ENCODE assay signal across 9 mouse cellular contexts in genomic region chr2:101754939-101755555, GRCm38 (mm10).
DNase-seq lines count a peak whose midpoint lies in the region; ATAC-seq lines count a peak whose summit lies in the region.
"Had no signal": no experiment of that assay in that cellular context is flagged by ENCODE, and none has a peak within 500 bp of the region (broad histone marks: within the 10 kb centered on the region; RNA-seq: fewer than 3 reads in every experiment).

No protein-coding gene starts in this region.

- H3K4me1 ChIP-seq in lung, embryonic 15.5 days = peaks cover 61% of the 10 kb centered on the region
- H3K4me1 ChIP-seq in forebrain, embryonic 11.5 days (replicated peaks; ENCODE audit: control insufficient read depth, insufficient read depth, low read length) = peaks cover 13% of the 10 kb centered on the region
- peaks cover 16% of the 10 kb centered on the region for H3K4me1 ChIP-seq in liver, embryonic 13.5 days (replicated peaks)

- H3K27me3 ChIP-seq in lung, embryonic 15.5 days = no peaks in the 10 kb centered on the region
- no peaks in the 10 kb centered on the region for H3K27me3 ChIP-seq in forebrain, embryonic 11.5 days (ENCODE audit: control insufficient read depth, insufficient read depth, low read length)
- H3K27me3 ChIP-seq in liver, embryonic 13.5 days = no peaks in the 10 kb centered on the region

- H3K36me3 ChIP-seq in lung, embryonic 15.5 days = no peaks in the 10 kb centered on the region
- no peaks in the 10 kb centered on the region for H3K36me3 ChIP-seq in forebrain, embryonic 11.5 days (ENCODE audit: control insufficient read depth, insufficient read depth, low read length)
- H3K36me3 ChIP-seq in liver, embryonic 13.5 days = no peaks in the 10 kb centered on the region

- no peak for DNase-seq in lung, postnatal 10 days
- peak; percentile 56 for DNase-seq in forebrain, embryonic 11.5 days (ENCODE audit: low spot score)
- no peak for DNase-seq in liver, embryonic 13.5 days
- peak; percentile 20 for DNase-seq in thymus, postnatal 0 days (ENCODE audit: low spot score)
- DNase-seq in Muller cell, postnatal 12 days (ENCODE audit: inconsistent ontology term) = no peak
- no peak for DNase-seq in kidney, postnatal 14 days

- no peak overlapping the region for H3K9ac ChIP-seq in lung, embryonic 15.5 days
- H3K9ac ChIP-seq in forebrain, embryonic 11.5 days (ENCODE audit: low read length) = peak overlapping the region; percentile 12; the same call in 1 of the 2 replicates
- H3K9ac ChIP-seq in liver, embryonic 13.5 days = no peak overlapping the region

- WGBS in lung, embryonic 15.5 days = 12% methylated on average over 11 of the region's 11 CpGs
- WGBS in forebrain, embryonic 11.5 days = 3% methylated on average over 11 of the region's 11 CpGs
- WGBS in liver, embryonic 13.5 days (ENCODE audit: insufficient replicate concordance) = 10% methylated on average over 11 of the region's 11 CpGs

- H3K4me3 ChIP-seq in lung, embryonic 15.5 days = no peak overlapping the region
- no peak overlapping the region; the same call in 1 of the 2 replicates for H3K4me3 ChIP-seq in forebrain, embryonic 11.5 days (ENCODE audit: low read depth, low read length)
- H3K4me3 ChIP-seq in liver, embryonic 13.5 days (replicated peaks) = no peak overlapping the region

- H3K4me2 ChIP-seq in lung, embryonic 15.5 days = peak overlapping the region; percentile 25
- peak overlapping the region; percentile 29; the same call in 1 of the 2 replicates for H3K4me2 ChIP-seq in forebrain, embryonic 11.5 days (ENCODE audit: low read depth, low read length, severe bottlenecking)
- 0 out of 2 replicates have a peak overlapping the region, but pooled peaks have one; percentile 2 for H3K4me2 ChIP-seq in liver, embryonic 13.5 days

- no peak overlapping the region for H3K27ac ChIP-seq in lung, embryonic 15.5 days
- 0 out of 2 replicates have a peak overlapping the region, but pooled peaks have one; percentile 31 for H3K27ac ChIP-seq in forebrain, embryonic 11.5 days (ENCODE audit: low read depth, low read length)
- no peak overlapping the region for H3K27ac ChIP-seq in liver, embryonic 13.5 days
- H3K27ac ChIP-seq: macrophage had no signal

- H3K9me3 ChIP-seq in lung, embryonic 15.5 days = no peaks in the 10 kb centered on the region
- no peaks in the 10 kb centered on the region for H3K9me3 ChIP-seq in forebrain, embryonic 11.5 days (ENCODE audit: control insufficient read depth, low read length)
- no peaks in the 10 kb centered on the region for H3K9me3 ChIP-seq in liver, embryonic 13.5 days (replicated peaks)

- ATAC-seq in lung, embryonic 15.5 days (ENCODE audit: borderline replicate concordance, extremely low read depth, low FRiP score, low TSS enrichment) = no peak
- ATAC-seq in forebrain, embryonic 11.5 days (replicated peaks; ENCODE audit: low FRiP score) = peak; percentile 74
- ATAC-seq in liver, embryonic 13.5 days (ENCODE audit: low read depth) = no peak
- no peak for ATAC-seq in granulocyte monocyte progenitor cell, adult 5-6 weeks (replicated peaks; ENCODE audit: poor library complexity, severe bottlenecking)

Comparison
In these comparisons a context has a peak if more than half of its experiments do, and no peak if none do; other contexts are left out.
1. DNase-seq: peak in forebrain, embryonic 11.5 days (single experiment) and thymus, postnatal 0 days (single experiment); none in lung, postnatal 10 days (single experiment), liver, embryonic 13.5 days (single experiment), Muller cell, postnatal 12 days (single experiment) and kidney, postnatal 14 days (single experiment).
2. Peak in every context shown above with its lines, with median percentiles within 50 percentile points of each other: H3K4me2 ChIP-seq.